Mouse (Mus musculus) megakaryocyte, embryonic 14.5 days (primary cell): ENCODE data around the gene Egr4. TPM values are rescaled to one million over a fixed set of nuclear protein-coding genes. Genes with fewer than 3 reads are reported as not detected.

Experiments used
- H3K27me3 ChIP-seq: replicated peaks from 2 replicates; pipeline ENCODE3; 2012; ENCODE audit warnings: inconsistent platforms
- H3K36me3 ChIP-seq: replicated peaks from 2 replicates; pipeline ENCODE3; 2012; ENCODE audit warnings: low read length, inconsistent platforms, mixed read lengths
- H3K4me1 ChIP-seq: 2 replicates; pipeline ENCODE4 v1.6.1; 2012; ENCODE audit warnings: inconsistent platforms
- H3K4me3 ChIP-seq: replicated peaks from 2 replicates; pipeline ENCODE3; 2012; ENCODE audit warnings: moderate library complexity, mild to moderate bottlenecking, inconsistent platforms
- H3K9me3 ChIP-seq: 2 replicates; pipeline ENCODE4 v1.6.1; 2012; ENCODE audit warnings: inconsistent platforms
- FLI1 ChIP-seq: IDR thresholded peaks from 2 replicates; pipeline ENCODE4 v1.6.1; 2012; ENCODE audit warnings: low read length, inconsistent platforms, mixed read lengths
- GATA1 ChIP-seq: IDR thresholded peaks from 3 replicates; pipeline ENCODE4 v1.6.1; 2012; ENCODE audit warnings: mixed read lengths, low read length, inconsistent platforms, borderline replicate concordance
- polyA plus RNA-seq: library from polyadenylated mRNA; stranded (reverse); fragments of >175 nt; gene quantifications from 2 replicates; pipeline ENCODE4 v1.2.3, GENCODE M21; 2012; ENCODE audit warnings: low replicate concordance; ENCODE audit not compliant: insufficient read depth

The Egr4 gene
- polyA plus RNA-seq, 1 experiment = 0.12 TPM

DNA sequence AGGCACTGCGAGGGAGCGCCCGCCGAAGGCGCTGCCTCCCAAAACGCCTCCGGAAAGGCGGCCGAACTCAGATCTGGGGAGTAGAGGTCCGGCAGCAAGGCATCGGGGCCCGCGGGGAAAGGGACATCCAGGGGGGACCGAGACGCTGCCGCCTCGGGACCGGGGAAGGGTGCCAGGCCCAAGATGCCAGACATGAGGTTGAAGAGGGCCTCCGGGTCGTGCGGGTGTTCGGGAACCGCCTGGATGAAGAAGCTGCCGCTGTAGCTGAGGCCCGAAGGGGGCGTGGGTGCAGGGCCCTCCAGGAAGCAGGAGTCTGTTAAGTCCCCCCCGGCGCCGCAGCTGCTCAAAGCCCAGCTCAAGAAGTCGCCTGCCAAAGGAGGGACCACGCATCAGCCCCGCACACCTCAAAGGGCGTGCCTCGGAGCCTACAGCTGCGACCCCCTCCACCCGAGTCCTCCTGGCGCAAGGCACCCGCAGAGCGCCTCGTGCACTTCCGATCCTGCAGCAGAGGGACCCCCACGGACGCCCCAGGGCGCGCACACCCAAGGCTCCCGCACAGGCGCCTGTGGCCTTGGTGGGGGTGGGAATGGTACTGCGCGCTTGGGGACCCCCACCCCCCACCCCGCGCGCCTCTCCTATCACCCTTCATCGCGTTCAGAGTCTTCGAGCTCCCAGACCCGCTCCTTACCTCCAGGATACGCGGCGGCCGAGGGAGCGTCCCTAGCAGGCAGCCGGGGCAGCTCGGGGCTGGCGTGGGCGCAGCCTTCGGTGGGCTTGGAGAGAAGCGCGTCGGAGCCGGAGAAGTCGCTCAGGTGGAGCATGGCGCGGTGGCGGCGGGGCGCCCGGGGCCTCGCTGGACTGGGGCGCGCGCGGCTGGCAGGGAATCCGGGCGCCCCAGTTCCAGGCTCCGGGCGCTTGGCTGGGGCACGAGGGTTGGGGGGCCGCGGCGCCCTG, 535 bp downstream of the Egr4 start:
- Histone ChIP-seq H3K36me3 (no peaks in the 10 kb centered on the region), H3K4me3 (peak overlapping the region; percentile 84), H3K9me3 (peaks cover 5% of the 10 kb centered on the region; the same call in 1 of the 2 replicates), H3K4me1 (peaks cover 31% of the 10 kb centered on the region), H3K27me3 (peaks cover 98% of the 10 kb centered on the region)
- TF ChIP-seq GATA1 (no peak), FLI1 (no peak)

GRCm38 (mm10) chr6:85512056-85512440, 1.3 kb downstream of the Egr4 start:
- TF ChIP-seq GATA1 (no peak), FLI1 (no peak)
- Histone ChIP-seq H3K9me3 (peaks cover 5% of the 10 kb centered on the region; the same call in 1 of the 2 replicates), H3K4me3 (no peak overlapping the region), H3K27me3 (peaks cover 96% of the 10 kb centered on the region), H3K36me3 (no peaks in the 10 kb centered on the region), H3K4me1 (peaks cover 31% of the 10 kb centered on the region)

GRCm38 (mm10) chr6:85511286-85512055, 1.9 kb downstream of the Egr4 start:
- Histone ChIP-seq H3K27me3 (peaks cover 94% of the 10 kb centered on the region), H3K36me3 (no peaks in the 10 kb centered on the region), H3K4me1 (peaks cover 31% of the 10 kb centered on the region), H3K9me3 (peaks cover 5% of the 10 kb centered on the region; the same call in 1 of the 2 replicates), H3K4me3 (peak overlapping the region; percentile 64)
- TF ChIP-seq GATA1 (no peak), FLI1 (no peak)

- Histone ChIP-seq H3K4me1 (peaks cover 31% of the 10 kb centered on the region), H3K27me3 (peaks cover 91% of the 10 kb centered on the region), H3K36me3 (no peaks in the 10 kb centered on the region), H3K9me3 (peaks cover 5% of the 10 kb centered on the region; the same call in 1 of the 2 replicates), H3K4me3 (no peak overlapping the region)
- no peak for TF ChIP-seq GATA1
- no peak for TF ChIP-seq FLI1
Observed at GRCm38 (mm10) chr6:85510476-85510875, 2.9 kb downstream of the Egr4 start.

DNA sequence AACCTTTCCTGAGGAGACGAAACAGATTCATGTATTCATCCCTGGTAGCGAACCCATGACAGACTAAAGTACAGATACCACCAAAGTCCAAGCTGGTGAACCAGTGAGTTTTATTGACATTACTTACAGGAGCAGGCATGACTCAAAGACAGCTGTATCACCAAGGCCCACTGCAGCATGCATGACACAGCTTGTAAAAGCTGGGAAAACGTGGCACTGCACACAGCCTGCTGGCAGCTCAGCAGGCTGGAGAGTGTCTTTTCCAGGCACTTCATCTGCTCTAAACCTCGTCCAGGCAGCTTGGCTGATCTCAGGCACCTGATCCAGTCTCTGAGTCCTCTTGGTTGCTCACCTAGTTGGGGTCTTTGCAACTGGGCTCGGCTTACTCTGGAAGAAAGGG, 4.8 kb downstream of the Egr4 start:
- H3K4me3 ChIP-seq = no peak overlapping the region
- H3K36me3 ChIP-seq = no peaks in the 10 kb centered on the region
- no peaks in the 10 kb centered on the region for H3K9me3 ChIP-seq
- no peak for TF ChIP-seq FLI1
- no peak for TF ChIP-seq GATA1
- peaks cover 90% of the 10 kb centered on the region for H3K27me3 ChIP-seq
- peaks cover 29% of the 10 kb centered on the region for H3K4me1 ChIP-seq

GRCm38 (mm10) chr6:85504908-85505307, 8.5 kb downstream of the Egr4 start:
- H3K4me3 ChIP-seq = peak overlapping the region; percentile 57
- H3K36me3 ChIP-seq = no peaks in the 10 kb centered on the region
- peaks cover 15% of the 10 kb centered on the region for H3K4me1 ChIP-seq
- no peaks in the 10 kb centered on the region for H3K9me3 ChIP-seq
- TF ChIP-seq FLI1 (no peak), GATA1 (no peak)
- H3K27me3 ChIP-seq = peaks cover 88% of the 10 kb centered on the region

DNA sequence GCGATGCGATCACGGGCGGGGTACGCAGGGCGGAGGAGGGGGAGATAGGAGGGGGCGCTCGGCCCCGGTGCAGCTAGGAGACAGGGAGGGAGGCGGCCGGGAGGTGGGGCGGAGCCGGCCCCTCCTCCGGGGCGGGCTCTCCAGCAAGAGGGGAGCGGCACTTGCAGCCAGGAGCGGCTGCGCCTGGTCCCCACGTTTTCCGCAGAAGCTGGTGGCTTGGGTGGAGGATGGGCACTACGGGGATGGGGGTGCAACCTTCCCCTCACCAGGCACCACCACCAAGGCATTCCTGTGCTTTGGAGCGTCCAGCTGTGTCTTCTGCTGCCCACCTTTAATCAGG, 10.5 kb downstream of the Egr4 start, which contains the start of gene Fbxo41:
Gene Fbxo41 (minus strand): TSS at position 84 of the 340 bp plus-strand sequence.
- TF ChIP-seq FLI1 (no peak), GATA1 (no peak)
- H3K9me3 ChIP-seq = no peaks in the 10 kb centered on the region
- H3K36me3 ChIP-seq = no peaks in the 10 kb centered on the region
- H3K4me3 ChIP-seq = peak within 1 kb of the TSS; percentile 77
- peaks cover 73% of the 10 kb centered on the region for H3K27me3 ChIP-seq
- H3K4me1 ChIP-seq = peaks cover 11% of the 10 kb centered on the region

- Histone ChIP-seq H3K9me3 (no peaks in the 10 kb centered on the region), H3K4me1 (peaks cover 11% of the 10 kb centered on the region), H3K36me3 (no peaks in the 10 kb centered on the region), H3K27me3 (peaks cover 71% of the 10 kb centered on the region), H3K4me3 (peak overlapping the region; percentile 77)
- TF ChIP-seq FLI1 (no peak), GATA1 (no peak)
Observed at GRCm38 (mm10) chr6:85502103-85502910, 11.1 kb downstream of the Egr4 start.

- Histone ChIP-seq H3K4me3 (peak overlapping the region; percentile 7), H3K27me3 (peaks cover 67% of the 10 kb centered on the region)
- no peak for TF ChIP-seq GATA1
- TF ChIP-seq FLI1 = no peak
Observed at GRCm38 (mm10) chr6:85501571-85502102, 11.8 kb downstream of the Egr4 start.

More at GRCm38 (mm10) chr6:85501571-85502102, 11.8 kb downstream of the Egr4 start:
- no peaks in the 10 kb centered on the region for H3K36me3 ChIP-seq
- peaks cover 11% of the 10 kb centered on the region for H3K4me1 ChIP-seq
- no peaks in the 10 kb centered on the region for H3K9me3 ChIP-seq
